Mouse (Mus musculus) forebrain, embryonic 12.5 days (tissue): ENCODE measurements around the gene Ctdsp1. TPM values are rescaled to one million over a fixed set of nuclear protein-coding genes. Genes with fewer than 3 reads are reported as not detected.
A peak's percentile ranks its signal among the peaks of the same experiment; 100 is the strongest.

Source experiments
- ATAC-seq: fragments of 200-750 bp; cut with Nextera tagmentation; 2 replicates; pipeline ENCODE4 v1.8.0; 2017; ENCODE audit warnings: moderate TSS enrichment; ENCODE audit not compliant: low FRiP score
- H3K27ac ChIP-seq: fragments of 300-500 bp; sonication (generic); 2 replicates; pipeline ENCODE4 v1.5.1; 2016; ENCODE audit warnings: mild to moderate bottlenecking
- H3K27me3 ChIP-seq: fragments of 300-500 bp; sonication (generic); 2 replicates; pipeline ENCODE4 v1.6.1; 2016; ENCODE audit warnings: mild to moderate bottlenecking
- H3K36me3 ChIP-seq: fragments of 300-500 bp; sonication (generic); replicated peaks from 2 replicates; pipeline ENCODE4 v1.6.1; 2016; ENCODE audit warnings: mild to moderate bottlenecking
- H3K4me1 ChIP-seq: fragments of 300-500 bp; sonication (generic); 2 replicates; pipeline ENCODE4 v1.6.1; 2016
- H3K4me2 ChIP-seq: fragments of 300-500 bp; sonication (generic); 2 replicates; pipeline ENCODE4 v1.6.1; 2016; ENCODE audit warnings: mild to moderate bottlenecking, moderate library complexity
- H3K4me3 ChIP-seq: fragments of 300-500 bp; sonication (generic); replicated peaks from 2 replicates; pipeline ENCODE4 v1.5.1; 2016; ENCODE audit warnings: mild to moderate bottlenecking
- H3K9ac ChIP-seq: fragments of 300-500 bp; sonication (generic); 2 replicates; pipeline ENCODE4 v1.6.1; 2016; ENCODE audit warnings: mild to moderate bottlenecking
- H3K9me3 ChIP-seq: fragments of 300-500 bp; sonication (generic); 2 replicates; pipeline ENCODE4 v1.6.1; 2016
- WGBS: fragments of 180-500 bp; shearing (Covaris S2); methylation state at CpG from one replicate; pipeline ENCODE4 v1.1.7; 2016; 5-methylcytosine and 5-hydroxymethylcytosine counted together
- polyA plus RNA-seq: library from polyadenylated mRNA; unstranded; fragments of >200 nt; fragmentation: Nextera tagmentation; extraction: Ambion mirVana; gene quantifications from 2 replicates; pipeline ENCODE4 v1.2.1, GENCODE M21; 2016

The Ctdsp1 gene
- 33.1 and 33.3 TPM in 2 replicates for polyA plus RNA-seq

DNA sequence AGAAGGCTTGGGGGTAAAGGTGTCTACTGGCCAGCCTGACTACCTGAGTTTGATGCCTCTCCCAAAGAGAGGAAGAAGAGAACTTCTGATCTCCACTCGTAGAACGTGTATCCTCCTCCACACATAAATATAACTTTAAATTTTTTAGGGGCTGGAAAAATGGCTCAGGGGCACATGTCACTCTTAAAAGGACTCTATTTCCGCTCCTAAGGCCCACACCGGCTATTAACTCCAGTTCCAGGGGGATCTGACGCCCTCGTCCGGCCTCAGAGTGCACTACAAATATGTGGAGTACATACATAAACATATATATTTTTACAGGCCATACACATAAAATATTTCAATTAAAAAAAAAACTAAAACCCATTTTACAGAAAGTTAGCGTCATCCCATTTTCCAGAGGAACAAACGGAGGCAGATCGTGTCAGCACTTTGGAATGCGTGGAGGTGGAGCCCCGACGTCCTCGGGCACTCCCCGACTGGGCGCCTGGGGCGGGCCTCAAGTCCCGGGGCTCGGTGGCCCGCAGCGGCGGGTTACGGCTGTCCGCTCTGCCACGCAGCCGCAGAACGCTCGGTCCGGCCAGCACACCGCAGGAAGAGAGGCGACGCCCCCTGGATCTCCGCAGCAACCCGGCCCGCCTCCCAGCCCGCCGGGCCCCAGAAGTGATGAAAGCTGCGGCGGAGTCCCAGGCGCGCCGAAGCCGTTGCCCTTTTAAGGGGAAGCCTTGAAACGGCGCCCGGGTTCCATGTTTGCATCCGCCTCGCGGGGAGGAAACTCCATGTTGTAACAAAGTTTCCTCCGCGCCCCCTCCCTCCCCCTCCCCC, at the start of gene Ctdsp1:
TSS of gene Ctdsp1 (plus strand) at position 586 of the 825 bp plus-strand sequence.
- Histone ChIP-seq H3K9me3 (no peaks in the 10 kb centered on the region), H3K4me2 (peak within 1 kb of the TSS; percentile 97), H3K9ac (peak within 1 kb of the TSS; percentile 88), H3K27me3 (peaks cover 27% of the 10 kb centered on the region), H3K36me3 (peaks cover 20% of the 10 kb centered on the region), H3K4me3 (peak within 1 kb of the TSS; percentile 85), H3K27ac (peak within 1 kb of the TSS; percentile 88), H3K4me1 (peaks cover 34% of the 10 kb centered on the region)
- WGBS, result 2% methylated on average over 51 of the region's 51 CpGs
- ATAC-seq, result peak; percentile 80

GRCm38 (mm10) chr1:74341898-74342297, 49.4 kb upstream of the Ctdsp1 start:
- no peaks in the 10 kb centered on the region; the same call in 1 of the 2 replicates for H3K36me3 ChIP-seq
- H3K9me3 ChIP-seq, result no peaks in the 10 kb centered on the region
- H3K27me3 ChIP-seq, result no peaks in the 10 kb centered on the region
- H3K9ac ChIP-seq, result no peak overlapping the region
- no peak overlapping the region for H3K27ac ChIP-seq
- peaks cover 6% of the 10 kb centered on the region; the same call in 1 of the 2 replicates for H3K4me1 ChIP-seq
- H3K4me2 ChIP-seq, result no peak overlapping the region
- WGBS, result 92% methylated on average over 7 of the region's 7 CpGs
- no peak overlapping the region for H3K4me3 ChIP-seq
- no peak for ATAC-seq

DNA sequence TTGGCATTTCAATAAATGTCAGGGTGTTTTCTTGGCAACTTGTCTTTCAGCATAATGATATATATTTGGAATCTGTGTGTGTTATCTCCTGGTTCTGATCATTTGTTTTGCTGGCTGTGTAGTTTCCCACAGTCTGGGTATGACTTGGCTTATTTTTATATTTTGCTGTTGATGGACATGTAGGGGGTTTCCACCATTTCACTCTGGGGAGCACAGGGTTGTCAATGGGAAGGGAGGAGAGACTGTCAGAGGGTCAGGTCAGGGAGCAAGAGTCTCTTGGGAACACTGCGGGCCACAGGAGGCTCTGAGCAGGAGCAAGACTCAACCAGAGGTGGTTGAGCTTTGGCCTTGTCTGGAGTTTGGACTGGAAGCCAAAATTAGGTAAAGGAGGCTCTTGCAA, 49.0 kb upstream of the Ctdsp1 start:
- 100% methylated on average over 1 of the region's 1 CpGs for WGBS
- Histone ChIP-seq H3K27me3 (no peaks in the 10 kb centered on the region), H3K4me2 (no peak overlapping the region), H3K9me3 (no peaks in the 10 kb centered on the region), H3K36me3 (no peaks in the 10 kb centered on the region; the same call in 1 of the 2 replicates), H3K9ac (no peak overlapping the region), H3K4me1 (peaks cover 6% of the 10 kb centered on the region; the same call in 1 of the 2 replicates), H3K4me3 (no peak overlapping the region), H3K27ac (no peak overlapping the region)
- no peak for ATAC-seq

- Histone ChIP-seq H3K27ac (no peak overlapping the region), H3K36me3 (no peaks in the 10 kb centered on the region; the same call in 1 of the 2 replicates), H3K4me2 (0 out of 2 replicates have a peak overlapping the region, but pooled peaks have one; percentile 8), H3K4me1 (peaks cover 6% of the 10 kb centered on the region; the same call in 1 of the 2 replicates), H3K9ac (no peak overlapping the region), H3K4me3 (no peak overlapping the region), H3K27me3 (no peaks in the 10 kb centered on the region), H3K9me3 (no peaks in the 10 kb centered on the region)
- WGBS, result 67% methylated on average over 5 of the region's 5 CpGs
- ATAC-seq, result no peak
Observed at GRCm38 (mm10) chr1:74343161-74343560, 48.1 kb upstream of the Ctdsp1 start.

GRCm38 (mm10) chr1:74344163-74344916, 47.0 kb upstream of the Ctdsp1 start:
- no peak overlapping the region for H3K4me2 ChIP-seq
- peaks cover 5% of the 10 kb centered on the region for H3K36me3 ChIP-seq
- no peaks in the 10 kb centered on the region for H3K9me3 ChIP-seq
- peaks cover 6% of the 10 kb centered on the region; the same call in 1 of the 2 replicates for H3K4me1 ChIP-seq
- WGBS, result 71% methylated on average over 11 of the region's 11 CpGs
- H3K9ac ChIP-seq, result no peak overlapping the region
- H3K27me3 ChIP-seq, result no peaks in the 10 kb centered on the region
- no peak for ATAC-seq
- H3K27ac ChIP-seq, result no peak overlapping the region
- H3K4me3 ChIP-seq, result no peak overlapping the region

- 90% methylated on average over 13 of the region's 13 CpGs for WGBS
- ATAC-seq, result no peak
- H3K4me2 ChIP-seq, result no peak overlapping the region
- no peak overlapping the region for H3K4me3 ChIP-seq
- H3K4me1 ChIP-seq, result no peaks in the 10 kb centered on the region
- H3K9ac ChIP-seq, result no peak overlapping the region
- no peaks in the 10 kb centered on the region for H3K9me3 ChIP-seq
- H3K36me3 ChIP-seq, result peaks cover 35% of the 10 kb centered on the region
- H3K27me3 ChIP-seq, result no peaks in the 10 kb centered on the region
- H3K27ac ChIP-seq, result no peak overlapping the region
Observed at GRCm38 (mm10) chr1:74351185-74351769, 40.0 kb upstream of the Ctdsp1 start.

DNA sequence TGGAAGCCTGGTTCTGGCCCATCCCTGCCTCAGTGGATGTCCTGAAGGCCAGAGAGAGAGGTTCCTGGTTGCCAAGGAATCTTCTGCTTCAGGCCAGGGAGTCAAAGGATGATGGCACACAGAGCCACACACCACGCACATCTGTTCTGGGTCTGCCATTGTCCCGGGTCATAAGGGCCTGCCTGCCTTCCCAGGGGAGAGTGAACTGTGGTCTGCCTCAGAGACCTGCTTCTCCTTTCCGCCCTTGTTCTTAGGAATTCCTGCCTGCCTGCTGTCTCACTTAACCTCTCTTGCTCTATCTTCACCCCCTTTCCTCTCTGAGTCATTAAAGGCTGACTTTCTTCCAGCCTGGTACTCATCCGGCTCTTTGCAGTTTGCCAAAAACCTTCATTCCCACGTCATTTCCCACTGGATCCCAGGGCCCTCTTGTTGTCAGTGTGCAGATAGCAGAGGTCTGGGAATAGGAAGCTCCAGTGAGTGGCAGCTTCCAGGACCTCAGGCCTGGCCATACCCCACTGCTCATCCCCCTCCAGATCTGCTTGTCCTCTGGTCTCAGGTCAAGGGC, 38.7 kb upstream of the Ctdsp1 start:
- H3K27ac ChIP-seq, result no peak overlapping the region
- WGBS, result 80% methylated on average over 5 of the region's 5 CpGs
- H3K4me2 ChIP-seq, result no peak overlapping the region

DNA sequence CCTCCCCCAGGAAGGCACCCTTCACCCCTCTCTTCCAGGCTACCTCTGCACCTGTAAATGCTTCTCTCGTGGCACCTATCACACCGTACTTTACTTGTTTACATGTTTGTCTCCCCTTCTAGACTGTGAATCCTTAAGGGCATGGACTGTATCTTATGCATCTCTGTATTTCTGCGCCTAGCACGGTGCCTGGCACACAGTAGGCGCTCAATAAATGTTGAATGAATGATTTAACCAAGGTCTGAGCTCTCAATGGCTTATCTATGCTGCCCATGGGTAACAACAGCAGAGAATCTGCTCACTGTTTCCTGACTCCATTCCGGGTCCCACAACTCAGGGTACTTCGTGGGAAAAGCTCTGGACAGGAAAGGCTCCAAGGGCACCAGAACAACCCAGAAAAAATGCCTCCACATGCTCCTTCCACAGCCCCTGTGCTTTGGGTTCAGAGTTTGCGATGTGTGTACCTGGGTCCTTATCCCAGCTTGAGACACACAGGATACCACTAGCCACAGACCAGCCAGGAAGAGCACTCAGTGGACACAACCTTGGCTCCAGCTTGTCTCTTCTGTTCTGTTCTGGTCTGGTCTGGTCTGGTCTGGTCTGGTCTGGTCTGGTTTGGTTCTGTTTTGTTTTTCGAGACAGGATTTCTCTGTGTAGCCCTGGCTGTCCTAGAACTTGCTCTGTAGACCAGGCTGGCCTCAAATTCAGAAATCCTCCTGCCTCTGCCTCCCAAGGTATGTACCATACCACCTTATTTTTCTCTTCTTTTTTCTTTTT, 37.7 kb upstream of the Ctdsp1 start:
- Histone ChIP-seq H3K9ac (no peak overlapping the region), H3K4me2 (no peak overlapping the region), H3K4me3 (no peak overlapping the region), H3K9me3 (no peaks in the 10 kb centered on the region), H3K27me3 (no peaks in the 10 kb centered on the region), H3K4me1 (no peaks in the 10 kb centered on the region), H3K27ac (no peak overlapping the region), H3K36me3 (peaks cover 35% of the 10 kb centered on the region)
- ATAC-seq, result no peak
- 90% methylated on average over 9 of the region's 9 CpGs for WGBS

More for the DNA sequence above, 38.7 kb upstream of the Ctdsp1 start:
- Histone ChIP-seq H3K9me3 (no peaks in the 10 kb centered on the region), H3K9ac (no peak overlapping the region), H3K36me3 (peaks cover 35% of the 10 kb centered on the region), H3K4me1 (no peaks in the 10 kb centered on the region), H3K4me3 (no peak overlapping the region), H3K27me3 (no peaks in the 10 kb centered on the region)
- no peak for ATAC-seq

- Histone ChIP-seq H3K4me2 (no peak overlapping the region), H3K36me3 (peaks cover 9% of the 10 kb centered on the region), H3K4me1 (peaks cover 3% of the 10 kb centered on the region), H3K4me3 (no peak overlapping the region), H3K27me3 (no peaks in the 10 kb centered on the region), H3K9ac (no peak overlapping the region), H3K27ac (no peak overlapping the region), H3K9me3 (no peaks in the 10 kb centered on the region)
- ATAC-seq, result no peak
Observed at GRCm38 (mm10) chr1:74357531-74357930, 33.8 kb upstream of the Ctdsp1 start.

GRCm38 (mm10) chr1:74359952-74360517, 31.3 kb upstream of the Ctdsp1 start:
- H3K36me3 ChIP-seq, result no peaks in the 10 kb centered on the region
- H3K27ac ChIP-seq, result no peak overlapping the region
- WGBS, result 89% methylated on average over 5 of the region's 5 CpGs
- no peak overlapping the region for H3K9ac ChIP-seq
- H3K27me3 ChIP-seq, result no peaks in the 10 kb centered on the region
- peaks cover 3% of the 10 kb centered on the region for H3K4me1 ChIP-seq
- H3K4me2 ChIP-seq, result no peak overlapping the region
- ATAC-seq, result no peak
- no peak overlapping the region for H3K4me3 ChIP-seq
- H3K9me3 ChIP-seq, result no peaks in the 10 kb centered on the region

GRCm38 (mm10) chr1:74361812-74362211, 29.5 kb upstream of the Ctdsp1 start, which contains the start of gene Catip:
TSS of gene Catip (plus strand) at chr1:74362108.
- peaks cover 3% of the 10 kb centered on the region for H3K4me1 ChIP-seq
- peak; percentile 70; the same call in 1 of the 2 replicates for ATAC-seq
- no peaks in the 10 kb centered on the region for H3K27me3 ChIP-seq
- no peaks in the 10 kb centered on the region for H3K9me3 ChIP-seq
- H3K36me3 ChIP-seq, result no peaks in the 10 kb centered on the region
- no peak within 1 kb of the TSS for H3K4me2 ChIP-seq
- WGBS, result 0% methylated on average over 2 of the region's 2 CpGs
- no peak within 1 kb of the TSS for H3K9ac ChIP-seq
- no peak within 1 kb of the TSS for H3K27ac ChIP-seq
- H3K4me3 ChIP-seq, result no peak within 1 kb of the TSS
